Mouse (Mus musculus) T-helper 17 cell (primary cell): ENCODE measurements around the gene Mrpl17.

Experiments
- in situ Hi-C, 2 experiments: fragments of 300-600 bp; cut with MboI, MseI; formaldehyde crosslinking; loops; 1 replicate in 1 of 2; 2 replicates in 1 of 2; pipeline ENCODE4 v1.15.1; 2025; ENCODE audit warnings: high pct_unique_total_duplicates in 2 of 2

The Mrpl17 gene

GRCm38 (mm10) chr7:105787285-105788140, 23.4 kb downstream of the Mrpl17 start, which contains the start of gene Dchs1:
Gene Dchs1 (minus strand): TSS chr7:105787654.
- in situ Hi-C loops = no loop called here

GRCm38 (mm10) chr7:105786506-105787284, 24.2 kb downstream of the Mrpl17 start:
- in situ Hi-C loops = no loop called here

DNA sequence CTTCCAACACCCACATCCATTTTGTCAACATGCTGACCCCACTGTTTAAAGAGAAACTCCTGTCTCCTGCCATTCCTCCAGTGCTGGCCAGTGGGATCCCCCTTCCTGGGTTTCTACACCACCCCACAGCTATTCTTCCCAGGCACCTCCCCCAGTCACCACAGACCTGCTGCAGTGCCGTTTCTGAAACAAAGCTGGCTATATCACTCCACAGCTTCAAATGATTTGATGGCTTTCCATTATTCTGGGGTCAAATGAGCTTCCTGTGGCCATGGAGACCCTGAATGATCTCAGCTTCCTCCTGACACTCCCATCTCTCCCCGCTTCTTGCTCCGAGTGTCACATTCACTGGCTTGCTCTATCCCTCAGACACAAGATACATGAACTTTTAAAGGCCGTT, 26.3 kb downstream of the Mrpl17 start:
- in situ Hi-C loops = no loop called here

- in situ Hi-C loops = no loop called here
Observed at GRCm38 (mm10) chr7:105783861-105784260, 27.0 kb downstream of the Mrpl17 start.

DNA sequence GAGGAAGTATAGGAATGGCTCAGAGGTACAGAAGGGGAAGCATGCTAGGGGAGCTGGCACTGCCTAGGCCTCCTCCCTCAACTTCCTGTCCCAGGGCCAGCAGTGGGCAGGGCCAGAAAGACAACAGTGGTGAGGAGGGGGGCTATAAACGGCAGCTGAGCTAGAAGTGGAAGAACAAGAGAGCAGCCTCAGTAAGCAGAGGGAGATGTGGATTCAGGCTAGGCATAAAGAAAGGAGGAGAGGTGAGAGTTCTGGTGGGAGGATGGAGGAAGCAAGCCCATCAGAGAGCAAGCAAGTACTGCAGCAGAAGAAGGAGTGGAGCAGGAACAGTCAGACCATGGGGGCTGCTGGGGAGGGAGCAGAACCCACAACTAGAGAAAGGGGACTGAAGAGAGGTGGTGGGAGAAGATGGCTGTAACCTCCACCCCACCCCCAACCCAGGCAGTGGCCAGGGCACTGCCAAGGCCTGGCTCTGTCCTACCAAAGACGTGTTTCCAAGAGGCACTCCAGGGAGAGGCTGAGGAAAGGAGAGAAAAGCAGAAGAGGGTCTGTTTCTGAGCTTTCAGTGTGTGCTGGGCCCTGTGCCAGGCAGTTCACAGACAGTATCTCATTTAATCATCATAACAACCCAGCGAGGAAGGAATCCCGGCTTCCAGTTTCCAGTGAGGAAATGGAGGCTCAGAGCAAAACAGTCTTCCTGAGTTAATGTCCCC, 32.2 kb downstream of the Mrpl17 start:
- in situ Hi-C loops = no loop called here

- in situ Hi-C loops = no loop called here
Observed at GRCm38 (mm10) chr7:105777797-105778552, 32.9 kb downstream of the Mrpl17 start.

DNA sequence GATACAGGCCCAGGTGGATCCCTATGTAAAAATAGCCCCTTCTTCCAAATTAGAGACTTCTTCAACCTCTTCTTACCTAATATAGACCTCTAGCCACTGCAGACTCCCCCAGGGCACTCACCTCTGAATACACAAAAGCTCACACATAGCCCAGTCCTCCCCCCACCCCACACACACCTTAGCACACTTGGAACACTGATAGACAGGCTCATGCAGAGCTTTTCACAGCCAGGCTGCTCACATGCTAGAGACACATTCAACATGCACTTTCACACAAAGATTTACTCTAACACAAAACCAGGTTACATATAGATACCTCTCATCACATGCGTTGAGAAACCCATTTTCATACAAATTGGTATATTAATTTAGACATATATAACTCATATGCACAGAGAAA, 33.6 kb downstream of the Mrpl17 start:
- in situ Hi-C loops = no loop called here

GRCm38 (mm10) chr7:105776026-105776425, 34.9 kb downstream of the Mrpl17 start:
- in situ Hi-C loops = no loop called here

- in situ Hi-C loops = no loop called here
Observed at GRCm38 (mm10) chr7:105774661-105775060, 36.2 kb downstream of the Mrpl17 start.

GRCm38 (mm10) chr7:105773041-105773440, 37.9 kb downstream of the Mrpl17 start:
- in situ Hi-C loops = no loop called here

DNA sequence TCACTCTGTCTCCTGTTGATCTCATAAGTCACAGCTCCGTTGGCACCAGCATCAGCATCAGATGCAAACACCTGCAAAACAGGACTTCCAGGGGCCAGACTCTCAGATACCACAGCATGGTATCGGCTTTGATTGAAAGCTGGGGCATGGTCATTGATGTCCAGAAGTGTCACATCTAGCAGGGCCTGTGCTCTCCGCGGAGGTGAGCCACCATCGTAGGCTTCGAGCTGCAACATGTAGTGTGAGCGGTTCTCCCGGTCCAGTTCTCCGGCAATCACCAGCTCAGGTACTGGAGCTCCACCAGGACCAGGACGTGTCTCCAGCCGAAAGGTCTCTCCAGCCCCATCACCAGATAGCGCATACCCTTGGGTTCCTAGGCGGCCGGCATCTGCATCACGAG, 38.6 kb downstream of the Mrpl17 start:
- in situ Hi-C loops = no loop called here

GRCm38 (mm10) chr7:105769959-105770358, 40.9 kb downstream of the Mrpl17 start:
- in situ Hi-C loops = no loop called here

DNA sequence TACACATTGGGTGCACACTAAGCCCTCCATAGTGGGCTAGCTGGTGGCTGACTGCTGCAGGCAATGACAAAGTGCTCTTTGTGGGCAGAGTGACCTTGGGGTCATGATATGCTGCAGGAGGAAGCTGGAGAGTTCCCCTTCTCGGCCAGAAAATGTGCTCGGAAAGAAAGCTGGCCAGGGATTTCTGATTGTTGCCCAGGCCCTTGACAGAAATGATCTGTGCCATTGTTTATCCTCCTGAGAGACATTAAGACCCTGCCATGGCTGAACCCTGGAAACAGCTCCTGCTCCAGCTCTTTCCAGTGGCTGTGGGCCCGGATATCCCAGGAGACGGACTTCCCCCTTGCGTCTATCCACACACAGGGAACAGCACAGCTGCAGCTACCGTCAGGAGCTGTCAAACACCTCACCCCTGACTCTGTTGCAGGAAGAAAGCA, 43.2 kb downstream of the Mrpl17 start:
- in situ Hi-C loops = no loop called here

DNA sequence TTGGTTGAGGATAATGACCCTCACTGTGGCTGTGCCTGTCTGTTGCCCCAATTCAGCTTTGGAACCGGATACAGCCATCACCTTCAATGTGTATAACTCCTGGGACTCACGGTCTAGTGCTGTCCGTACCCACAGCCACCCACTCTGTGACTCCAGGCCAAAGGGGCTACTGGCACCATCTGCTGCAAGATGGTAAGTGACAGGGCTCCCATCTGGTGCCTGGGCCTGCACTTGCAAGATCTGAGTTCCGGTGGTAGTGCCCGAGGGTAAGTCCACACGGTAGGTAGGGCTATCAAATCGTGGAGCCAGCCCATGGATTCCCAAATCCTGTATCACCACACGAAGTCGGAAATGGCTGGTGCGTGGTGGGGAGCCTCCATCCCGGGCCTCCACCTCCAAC, 46.6 kb downstream of the Mrpl17 start:
- in situ Hi-C loops = no loop called here

GRCm38 (mm10) chr7:105762517-105763270, 48.2 kb downstream of the Mrpl17 start:
- in situ Hi-C loops = no loop called here

GRCm38 (mm10) chr7:105761813-105762484, 49.0 kb downstream of the Mrpl17 start:
- in situ Hi-C loops = no loop called here

DNA sequence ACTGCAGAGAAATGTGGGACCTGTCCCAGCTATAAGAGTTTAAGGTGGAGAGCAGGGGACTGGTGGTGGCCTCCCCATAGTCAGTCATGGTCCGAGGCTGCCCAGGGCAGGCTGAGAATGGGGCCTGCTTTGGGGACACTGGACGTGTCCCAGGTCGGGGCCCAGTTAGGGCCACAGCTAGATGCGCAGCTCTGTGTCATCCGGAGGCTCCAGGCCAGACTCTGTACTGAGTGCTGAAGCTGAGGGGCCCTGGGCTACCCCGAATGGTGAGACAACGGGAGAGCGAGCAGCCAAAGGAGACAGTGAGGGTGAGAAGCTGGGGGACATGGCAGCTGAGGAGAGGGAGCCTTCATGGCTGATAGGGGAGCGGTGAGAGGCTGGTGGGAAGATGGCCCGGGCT, 57.6 kb downstream of the Mrpl17 start:
- in situ Hi-C loops = loop anchor here in 1 of 2 experiments (5.0 kb wide), 1 partner anchor 54 kb away; no protein-coding TSS in a partner anchor
